Mouse (Mus musculus) heart, postnatal 0 days (tissue): ENCODE measurements at regions not wholly inside any gene's neighbourhood (a gene's known extent, or its start where the extent isn't known, plus 50 kb on each side); places are given as distances from the start of the nearest gene placed in this dataset.

Source experiments
- CTCF ChIP-seq: IDR thresholded peaks from 2 replicates; pipeline ENCODE4 v1.5.1; 2016; ENCODE audit warnings: antibody characterized with exemption, control low read depth, low read depth
- EP300 ChIP-seq: IDR thresholded peaks from 2 replicates; pipeline ENCODE4 v1.6.1; 2016; ENCODE audit warnings: antibody characterized with exemption, low read depth

DNA sequence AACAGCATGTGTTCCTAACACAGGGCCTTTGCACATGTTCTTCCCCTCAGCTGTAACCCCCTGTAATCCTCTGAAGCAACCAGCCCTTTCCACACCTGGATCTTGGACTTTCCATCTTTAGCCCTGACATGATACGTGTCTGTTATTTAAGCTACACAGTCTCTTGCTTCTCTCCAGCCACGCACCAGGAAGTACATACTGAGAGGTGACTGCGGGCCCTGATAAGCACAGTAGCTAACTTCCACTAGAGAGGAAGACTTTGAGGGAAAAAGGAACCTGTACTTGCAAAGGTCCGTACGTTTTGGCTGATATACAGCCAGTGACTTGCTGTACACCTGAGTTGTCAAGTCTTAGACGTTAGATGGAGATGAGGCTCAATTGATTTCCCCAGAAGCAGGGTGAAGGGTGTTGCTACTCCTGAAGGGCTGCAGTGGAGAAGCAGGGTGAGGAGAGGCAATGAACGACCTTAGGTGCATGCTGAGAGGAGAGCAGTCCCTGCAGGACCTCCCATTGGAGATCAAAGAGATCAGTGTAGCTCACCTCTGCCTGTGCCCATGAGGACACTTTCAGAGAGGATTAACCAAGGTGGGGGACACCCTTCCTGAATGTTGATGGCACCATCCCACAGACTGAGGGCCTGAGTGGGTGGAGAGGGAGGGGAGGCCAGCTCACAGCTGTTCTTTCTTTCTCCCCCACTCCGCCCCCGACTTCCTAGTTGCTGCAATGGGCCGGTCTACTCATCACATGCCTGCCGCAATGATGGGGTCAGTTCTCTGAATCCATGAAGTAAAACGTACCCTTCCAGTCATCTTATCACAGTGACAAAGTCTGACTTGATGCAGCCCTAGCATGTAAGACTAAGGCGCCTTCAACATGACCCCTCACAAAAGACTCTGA lies 88.1 kb downstream of the Tomm20 start:
- no peak for TF ChIP-seq EP300
- no peak for TF ChIP-seq CTCF
